Mouse (Mus musculus): ENCODE measurements around the gene Slc22a1. TPM values are rescaled to one million over a fixed set of nuclear protein-coding genes. Genes with fewer than 3 reads are reported as not detected.
A peak's percentile ranks its signal among the peaks of the same experiment; 100 is the strongest.

Gene Slc22a1
- 36.3 and 50.9 TPM in 2 replicates for polyA plus RNA-seq (2012; rRNA removed)

- DNase-seq (ENCODE audit: low read depth, low spot score): peak; percentile 91
- 22% methylated on average over 7 of the region's 7 CpGs for WGBS
These were observed at the start of gene Slc22a1 for GRCm38 (mm10) chr17:12675646-12676045. TSS of gene Slc22a1 (minus strand) at chr17:12675829.

GRCm38 (mm10) chr17:12724767-12725744 lies 49.4 kb upstream of the Slc22a1 start:
- WGBS: 6% methylated on average over 6 of the region's 6 CpGs
- DNase-seq (ENCODE audit: low read depth, low spot score): peak; percentile 68

- DNase-seq (ENCODE audit: low read depth, low spot score): no peak
- 45% methylated on average over 5 of the region's 5 CpGs for WGBS
These were observed 48.5 kb upstream of the Slc22a1 start for GRCm38 (mm10) chr17:12723986-12724766.

- WGBS: 11% methylated on average over 8 of the region's 8 CpGs
These were observed 47.0 kb upstream of the Slc22a1 start for GRCm38 (mm10) chr17:12722622-12723021.

GRCm38 (mm10) chr17:12721118-12721886 lies 45.7 kb upstream of the Slc22a1 start:
- DNase-seq (ENCODE audit: low read depth, low spot score): no peak
- WGBS: 67% methylated on average over 5 of the region's 5 CpGs

More at GRCm38 (mm10) chr17:12722622-12723021, 47.0 kb upstream of the Slc22a1 start:
- DNase-seq (ENCODE audit: low read depth, low spot score): no peak

GRCm38 (mm10) chr17:12718251-12718650 lies 42.6 kb upstream of the Slc22a1 start:
- 18% methylated on average over 7 of the region's 7 CpGs for WGBS
- no peak for DNase-seq (ENCODE audit: low read depth, low spot score)

- DNase-seq (ENCODE audit: low read depth, low spot score): no peak
- 80% methylated on average over 4 of the region's 4 CpGs for WGBS
These were observed 41.8 kb upstream of the Slc22a1 start for GRCm38 (mm10) chr17:12717445-12717844.

- WGBS: 12% methylated on average over 1 of the region's 1 CpGs
- no peak for DNase-seq (ENCODE audit: low read depth, low spot score)
These were observed 39.4 kb upstream of the Slc22a1 start for GRCm38 (mm10) chr17:12715032-12715431.

GRCm38 (mm10) chr17:12714080-12714561 lies 38.5 kb upstream of the Slc22a1 start:
- no peak for DNase-seq (ENCODE audit: low read depth, low spot score)
- 74% methylated on average over 5 of the region's 5 CpGs for WGBS

GRCm38 (mm10) chr17:12712993-12713392 lies 37.4 kb upstream of the Slc22a1 start:
- no peak for DNase-seq (ENCODE audit: low read depth, low spot score)
- 77% methylated on average over 3 of the region's 3 CpGs for WGBS

GRCm38 (mm10) chr17:12712191-12712590 lies 36.6 kb upstream of the Slc22a1 start:
- DNase-seq (ENCODE audit: low read depth, low spot score): no peak

- no peak for DNase-seq (ENCODE audit: low read depth, low spot score)
- 85% methylated on average over 2 of the region's 2 CpGs for WGBS
These were observed 35.3 kb upstream of the Slc22a1 start for GRCm38 (mm10) chr17:12710976-12711375.

GRCm38 (mm10) chr17:12710050-12710780 lies 34.6 kb upstream of the Slc22a1 start:
- DNase-seq (ENCODE audit: low read depth, low spot score): no peak
- WGBS: 81% methylated on average over 13 of the region's 13 CpGs

- no peak for DNase-seq (ENCODE audit: low read depth, low spot score)
- 89% methylated on average over 3 of the region's 3 CpGs for WGBS
These were observed 32.8 kb upstream of the Slc22a1 start for GRCm38 (mm10) chr17:12708398-12708797.

- WGBS: 80% methylated on average over 10 of the region's 10 CpGs
- DNase-seq (ENCODE audit: low read depth, low spot score): no peak
These were observed 31.0 kb upstream of the Slc22a1 start for GRCm38 (mm10) chr17:12706590-12707049.

GRCm38 (mm10) chr17:12702901-12703300 lies 27.3 kb upstream of the Slc22a1 start:
- WGBS: 88% methylated on average over 5 of the region's 5 CpGs
- no peak for DNase-seq (ENCODE audit: low read depth, low spot score)

GRCm38 (mm10) chr17:12700373-12700772 lies 24.7 kb upstream of the Slc22a1 start:
- no peak for DNase-seq (ENCODE audit: low read depth, low spot score)
- whole genome bisulfite sequencing: 58% methylated on average over 6 of the region's 6 CpGs

GRCm38 (mm10) chr17:12691899-12692298 lies 16.3 kb upstream of the Slc22a1 start:
- DNase-seq (ENCODE audit: low read depth, low spot score): peak; percentile 48
- WGBS: 31% methylated on average over 7 of the region's 7 CpGs

- WGBS: 82% methylated on average over 3 of the region's 3 CpGs
- DNase-seq (ENCODE audit: low read depth, low spot score): no peak
These were observed 13.9 kb upstream of the Slc22a1 start for GRCm38 (mm10) chr17:12689537-12689936.

All from large intestine, adult 2 months (tissue).